In the genomic region with DNA sequence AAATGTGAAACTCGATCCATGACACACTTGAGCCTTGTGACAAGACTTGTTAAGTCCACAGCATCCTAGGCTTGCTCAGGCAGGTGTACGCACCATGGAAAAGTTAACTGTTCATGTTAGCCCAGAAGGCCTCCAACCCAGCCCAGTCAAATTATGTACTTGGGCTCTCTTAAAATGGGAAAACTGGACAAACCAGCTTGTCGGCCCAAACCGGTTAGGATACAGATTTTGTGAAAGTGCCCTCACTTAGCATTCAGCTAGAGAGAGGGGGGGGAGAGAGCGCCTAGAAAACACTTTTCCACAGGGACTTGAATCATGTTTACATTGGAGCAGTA, we compare ENCODE assay signal across 8 mouse cellular contexts. TPM values are rescaled to one million over a fixed set of nuclear protein-coding genes. Genes with fewer than 3 reads are reported as not detected.
DNase-seq lines count a peak whose midpoint lies in the region; ATAC-seq and TF ChIP-seq lines count a peak whose summit lies in the region.

No protein-coding gene starts in this region.

- H3K4me1 ChIP-seq in hindbrain, embryonic 12.5 days, result peaks cover 26% of the 10 kb centered on the region
- H3K4me1 ChIP-seq in limb, embryonic 14.5 days (ENCODE audit: control insufficient read depth, insufficient read depth, low read length), result peaks cover 15% of the 10 kb centered on the region
- H3K4me1 ChIP-seq in neural tube, embryonic 13.5 days (replicated peaks), result peaks cover 38% of the 10 kb centered on the region

- no peak for DNase-seq in left cerebral cortex, adult 2 months (ENCODE audit: extremely low spot score in 1 of 2, low spot score in 2 of 2)
- DNase-seq in left cerebral cortex, postnatal 10 days (ENCODE audit: extremely low spot score in 1 of 2, low spot score in 2 of 2), result no peak
- DNase-seq in limb, embryonic 14.5 days (ENCODE audit: low spot score), result peak; percentile 41
- DNase-seq in cerebellum, postnatal 10 days, result no peak
- DNase-seq in layer of hippocampus, adult 9-11 months, result no peak
- DNase-seq in cerebellum, adult 11 months, result no peak

- H3K36me3 ChIP-seq in hindbrain, embryonic 12.5 days, result no peaks in the 10 kb centered on the region
- no peaks in the 10 kb centered on the region for H3K36me3 ChIP-seq in limb, embryonic 14.5 days (ENCODE audit: control insufficient read depth, insufficient read depth, low read length)
- no peaks in the 10 kb centered on the region for H3K36me3 ChIP-seq in neural tube, embryonic 13.5 days

- H3K4me3 ChIP-seq in left cerebral cortex, adult 2 months, result peak overlapping the region; percentile 72
- peak overlapping the region; percentile 92; the same call in 1 of the 2 replicates for H3K4me3 ChIP-seq in hindbrain, embryonic 12.5 days
- peak overlapping the region; percentile 86 for H3K4me3 ChIP-seq in limb, embryonic 14.5 days (replicated peaks; ENCODE audit: low read length)
- H3K4me3 ChIP-seq in neural tube, embryonic 13.5 days, result peak overlapping the region; percentile 95

- intact Hi-C loops in left cerebral cortex, adult 2 months (cut with DNase I), result no loop called here
- intact Hi-C loops in left cerebral cortex, postnatal 10 days (cut with DNase I), result no loop called here

- H3K9ac ChIP-seq in hindbrain, embryonic 12.5 days, result no peak overlapping the region
- H3K9ac ChIP-seq in limb, embryonic 14.5 days (ENCODE audit: low read depth, low read length, severe bottlenecking), result 0 out of 2 replicates have a peak overlapping the region, but pooled peaks have one; percentile 85
- peak overlapping the region; percentile 92 for H3K9ac ChIP-seq in neural tube, embryonic 13.5 days

- H3K9me3 ChIP-seq in hindbrain, embryonic 12.5 days (replicated peaks), result no peaks in the 10 kb centered on the region
- H3K9me3 ChIP-seq in limb, embryonic 14.5 days (ENCODE audit: control insufficient read depth, low read length), result no peaks in the 10 kb centered on the region
- H3K9me3 ChIP-seq in neural tube, embryonic 13.5 days, result 0 out of 2 replicates have a peak, but pooled peaks cover 6% of the 10 kb centered on the region

- WGBS in hindbrain, embryonic 12.5 days, result 57% methylated on average over 5 of the region's 5 CpGs
- 48% methylated on average over 5 of the region's 5 CpGs for WGBS in limb, embryonic 14.5 days
- WGBS in neural tube, embryonic 13.5 days, result 66% methylated on average over 5 of the region's 5 CpGs

- TF ChIP-seq POLR2A in limb, embryonic 14.5 days (IDR thresholded peaks at IDR 0.05; ENCODE audit: borderline replicate concordance, extremely low read depth, insufficient read depth, insufficient read length), result no peak

- H3K27me3 ChIP-seq in hindbrain, embryonic 12.5 days, result no peaks in the 10 kb centered on the region
- no peaks in the 10 kb centered on the region for H3K27me3 ChIP-seq in limb, embryonic 14.5 days (ENCODE audit: control insufficient read depth, insufficient read depth, low read length)
- no peaks in the 10 kb centered on the region for H3K27me3 ChIP-seq in neural tube, embryonic 13.5 days

- TF ChIP-seq CTCF in left cerebral cortex, adult 2 months (IDR thresholded peaks at IDR 0.05), result no peak

- no peak for ATAC-seq in hindbrain, embryonic 12.5 days (ENCODE audit: low FRiP score)
- no peak for ATAC-seq in limb, embryonic 14.5 days (ENCODE audit: low FRiP score, low read depth)
- no peak for ATAC-seq in neural tube, embryonic 13.5 days (ENCODE audit: low read depth)

- H3K27ac ChIP-seq in left cerebral cortex, adult 2 months, result no peak overlapping the region; the same call in 1 of the 2 replicates
- H3K27ac ChIP-seq in hindbrain, embryonic 12.5 days, result no peak overlapping the region
- H3K27ac ChIP-seq in limb, embryonic 14.5 days (replicated peaks; ENCODE audit: low read depth, low read length), result no peak overlapping the region
- no peak overlapping the region for H3K27ac ChIP-seq in neural tube, embryonic 13.5 days (replicated peaks)

- H3K4me2 ChIP-seq in hindbrain, embryonic 12.5 days (replicated peaks), result peak overlapping the region; percentile 83
- peak overlapping the region; percentile 75 for H3K4me2 ChIP-seq in limb, embryonic 14.5 days (replicated peaks; ENCODE audit: low read depth, low read length, severe bottlenecking)
- peak overlapping the region; percentile 85 for H3K4me2 ChIP-seq in neural tube, embryonic 13.5 days

RNA-seq across cellular contexts. Expression of a gene that starts 1.5 kb away (rescaled TPM):
- 10 to 100 TPM; 91.0 to 91.6 TPM for total RNA-seq in left cerebral cortex, adult 2 months (2021)
- total RNA-seq in left cerebral cortex, postnatal 10 days (2021), result 100 to 1,000 TPM; 136 to 158 TPM
- polyA plus RNA-seq in hindbrain, embryonic 12.5 days (2016; fragmentation: Nextera tagmentation; extraction: Ambion mirVana), result 20.9 and 25.5 TPM in 2 replicates
- 9.1 and 12.2 TPM in 2 replicates for polyA plus RNA-seq in limb, embryonic 14.5 days (2012; rRNA removed)
- 28.6 and 32.6 TPM in 2 replicates for polyA plus RNA-seq in limb, embryonic 14.5 days (2014; fragmentation: Nextera tagmentation; extraction: Ambion mirVana)
- 13.4 and 15.1 TPM in 2 replicates for polyA plus RNA-seq in neural tube, embryonic 13.5 days (2015; fragmentation: Nextera tagmentation; extraction: Ambion mirVana)

RNA-seq across cellular contexts. Expression of a gene that starts 43.6 kb away (rescaled TPM):
- 1 to 10 TPM; 7.1 to 8.1 TPM for total RNA-seq in left cerebral cortex, adult 2 months (2021)
- 1 to 10 TPM; 6.4 to 6.8 TPM for total RNA-seq in left cerebral cortex, postnatal 10 days (2021)
- polyA plus RNA-seq in hindbrain, embryonic 12.5 days (2016; fragmentation: Nextera tagmentation; extraction: Ambion mirVana), result 6.9 and 7.5 TPM in 2 replicates
- 5.2 and 5.4 TPM in 2 replicates for polyA plus RNA-seq in limb, embryonic 14.5 days (2012; rRNA removed)
- polyA plus RNA-seq in limb, embryonic 14.5 days (2014; fragmentation: Nextera tagmentation; extraction: Ambion mirVana), result 8.8 and 9.3 TPM in 2 replicates
- 5.7 and 6.4 TPM in 2 replicates for polyA plus RNA-seq in neural tube, embryonic 13.5 days (2015; fragmentation: Nextera tagmentation; extraction: Ambion mirVana)
